Mouse (Mus musculus): Measurements from ENCODE around the gene Pde4b.

DNA sequence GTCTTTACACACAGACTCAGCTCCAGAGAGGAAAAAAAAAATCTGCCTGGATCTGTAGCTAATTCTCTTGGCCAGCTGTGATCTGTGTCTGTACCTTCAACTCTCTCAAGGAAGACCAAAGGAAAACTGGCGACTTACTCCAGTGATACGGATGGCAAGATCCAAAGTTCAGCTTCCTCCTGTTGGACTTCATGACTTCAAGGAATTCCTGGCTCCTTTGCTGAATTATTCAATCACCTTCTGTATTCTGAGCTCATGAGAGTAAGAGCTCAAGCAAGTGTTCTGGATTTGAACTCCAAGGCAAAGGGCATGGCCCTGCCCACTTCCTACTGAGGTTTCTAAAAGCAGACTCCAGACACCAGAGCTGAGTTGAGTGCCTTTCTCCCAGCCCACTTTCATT, 245.0 kb downstream of the Pde4b start:
- TF ChIP-seq CTCF (IDR thresholded peaks at IDR 0.05; ENCODE audit: control insufficient read depth, insufficient read depth, insufficient read length) (no peak), MAX (IDR thresholded peaks at IDR 0.05) (no peak), CEBPB (IDR thresholded peaks at IDR 0.05; ENCODE audit: low read depth) (no peak)

Measured in C2C12 (cell line).